Mouse (Mus musculus) CH12.LX (cell line): ENCODE measurements around the gene Cdh23. TPM values are rescaled to one million over a fixed set of nuclear protein-coding genes. Genes with fewer than 3 reads are reported as not detected.

Experiments
- DNase-seq: peaks from one replicate; pipeline ENCODE4 v3.0.0-alpha.2; 2013; ENCODE audit errors: extremely low read depth
- H3K27ac ChIP-seq: 2 replicates; pipeline ENCODE4 v1.5.1; 2012; ENCODE audit warnings: low read depth, mild to moderate bottlenecking, control low read depth, moderate library complexity; ENCODE audit not compliant: insufficient read depth
- H3K27me3 ChIP-seq: replicated peaks from 2 replicates; pipeline ENCODE3; 2012; ENCODE audit warnings: inconsistent platforms
- H3K36me3 ChIP-seq, 2 experiments: replicated peaks in 1 of 2; 2 replicates each; pipeline versions ENCODE3 to v1.6.1; 2012; ENCODE audit warnings: inconsistent platforms in 1 of 2, low read length in 1 of 2, mild to moderate bottlenecking in 1 of 2, mixed read lengths in 1 of 2, moderate library complexity in 1 of 2; ENCODE audit not compliant: control insufficient read depth in 1 of 2, insufficient read depth in 1 of 2
- H3K4me1 ChIP-seq, 2 experiments: 2 replicates each; pipeline ENCODE4 v1.6.1; 2012; ENCODE audit warnings: inconsistent platforms in 1 of 2, moderate library complexity in 1 of 2; ENCODE audit not compliant: insufficient read depth in 2 of 2, control insufficient read depth in 1 of 2
- H3K4me2 ChIP-seq: 2 replicates; pipeline ENCODE4 v1.6.1; 2012; ENCODE audit warnings: low read depth, mild to moderate bottlenecking, control low read depth; ENCODE audit not compliant: poor library complexity, insufficient read depth, severe bottlenecking
- H3K4me3 ChIP-seq, 3 experiments: fragments of 150-350 bp in 1 of 3; sonication (generic) in 1 of 3; replicated peaks in 1 of 3; 2 replicates each; pipeline versions ENCODE3 to v1.5.1; 2011 to 2012; ENCODE audit warnings: low read depth in 2 of 3, low read length in 2 of 3, mild to moderate bottlenecking in 2 of 3, moderate library complexity in 2 of 3, control low read depth in 1 of 3, improper control_type of control experiment in 1 of 3, inconsistent platforms in 1 of 3, mixed read lengths in 1 of 3; ENCODE audit not compliant: poor library complexity in 1 of 3
- H3K79me2 ChIP-seq: replicated peaks from 2 replicates; pipeline ENCODE4 v1.6.1; 2012; ENCODE audit warnings: mild to moderate bottlenecking, moderate library complexity; ENCODE audit not compliant: control insufficient read depth, poor library complexity, insufficient read depth, severe bottlenecking; ENCODE audit errors: extremely low read depth
- H3K9ac ChIP-seq: 2 replicates; pipeline ENCODE4 v1.6.1; 2012; ENCODE audit warnings: low read depth, mild to moderate bottlenecking, control low read depth, moderate library complexity; ENCODE audit not compliant: insufficient read depth
- H3K9me3 ChIP-seq: replicated peaks from 2 replicates; pipeline ENCODE3; 2012; ENCODE audit warnings: low read length, inconsistent platforms, mixed read lengths
- BHLHE40 ChIP-seq: IDR thresholded peaks from 2 replicates; pipeline ENCODE4 v1.6.1; 2011; ENCODE audit warnings: mild to moderate bottlenecking, low read depth, low read length, improper control_type of control experiment
- CHD2 ChIP-seq: IDR thresholded peaks from 2 replicates; pipeline ENCODE4 v1.6.1; 2011; ENCODE audit warnings: low read length, improper control_type of control experiment
- EP300 ChIP-seq: IDR thresholded peaks from 2 replicates; pipeline ENCODE4 v1.6.1; 2011; ENCODE audit warnings: low read length, improper control_type of control experiment
- GABPA ChIP-seq: IDR thresholded peaks from 2 replicates; pipeline ENCODE4 v1.6.1; 2012; ENCODE audit warnings: low read depth, low read length, improper control_type of control experiment, inconsistent platforms; ENCODE audit not compliant: insufficient replicate concordance
- JUN ChIP-seq: IDR thresholded peaks from 2 replicates; pipeline ENCODE4 v1.6.1; 2011; ENCODE audit warnings: low read depth, mild to moderate bottlenecking, low read length, improper control_type of control experiment, moderate library complexity; ENCODE audit not compliant: insufficient read depth
- KAT2A ChIP-seq: IDR thresholded peaks from 2 replicates; pipeline ENCODE4 v1.6.1; 2012; ENCODE audit warnings: low read length, improper control_type of control experiment, inconsistent platforms; ENCODE audit not compliant: insufficient replicate concordance
- MAX ChIP-seq: IDR thresholded peaks from 2 replicates; pipeline ENCODE4 v1.6.1; 2011; ENCODE audit warnings: low read length, improper control_type of control experiment
- MXI1 ChIP-seq: IDR thresholded peaks from 2 replicates; pipeline ENCODE4 v1.6.1; 2011; ENCODE audit warnings: mild to moderate bottlenecking, low read depth, low read length, improper control_type of control experiment
- MYC ChIP-seq: IDR thresholded peaks from 2 replicates; pipeline ENCODE4 v1.6.1; 2011; ENCODE audit warnings: low read depth, mild to moderate bottlenecking, improper control_type of control experiment, low read length
- NELFE ChIP-seq: IDR thresholded peaks from 2 replicates; pipeline ENCODE4 v1.6.1; 2011; ENCODE audit warnings: low read depth, low read length, improper control_type of control experiment
- PAX5 ChIP-seq: IDR thresholded peaks from 2 replicates; pipeline ENCODE4 v1.6.1; 2012; ENCODE audit warnings: low read length, inconsistent platforms, mixed read lengths
- POLR2A ChIP-seq: IDR thresholded peaks from 2 replicates; pipeline ENCODE4 v1.6.1; 2011; ENCODE audit warnings: low read depth, mild to moderate bottlenecking, improper control_type of control experiment, low read length
- POLR2AphosphoS2 ChIP-seq: IDR thresholded peaks from 2 replicates; pipeline ENCODE4 v1.6.1; 2011; ENCODE audit warnings: low read depth, low read length, improper control_type of control experiment
- RAD21 ChIP-seq: IDR thresholded peaks from 2 replicates; pipeline ENCODE4 v1.6.1; 2011; ENCODE audit warnings: low read depth, mild to moderate bottlenecking, low read length, improper control_type of control experiment, moderate library complexity
- SIN3A ChIP-seq: IDR thresholded peaks from 2 replicates; pipeline ENCODE4 v1.6.1; 2012; ENCODE audit warnings: low read length, improper control_type of control experiment, inconsistent platforms
- TBP ChIP-seq: conservative IDR thresholded peaks from 2 replicates; pipeline ENCODE4 v1.6.1; 2011; ENCODE audit warnings: low read depth, low read length, improper control_type of control experiment
- UBTF ChIP-seq: IDR thresholded peaks from 2 replicates; pipeline ENCODE4 v1.6.1; 2012; ENCODE audit warnings: low read depth, mild to moderate bottlenecking, inconsistent platforms, low read length, improper control_type of control experiment, moderate library complexity
- USF1 ChIP-seq: IDR thresholded peaks from 2 replicates; pipeline ENCODE4 v1.6.1; 2014; ENCODE audit warnings: low read depth, mild to moderate bottlenecking, inconsistent platforms, low read length, improper control_type of control experiment
- ZMIZ1 ChIP-seq: IDR thresholded peaks from 2 replicates; pipeline ENCODE4 v1.6.1; 2012; ENCODE audit warnings: low read depth, mild to moderate bottlenecking, inconsistent platforms, low read length, improper control_type of control experiment
- dilution Hi-C: fragments of 300-500 bp; cut with MboI; formaldehyde crosslinking; loops from 2 replicates; pipeline ENCODE4 v1.14.3; 2020; ENCODE audit warnings: low sequenced_read_pairs; ENCODE audit not compliant: extremely low pct_unique_long_range_greater_than_20kb, extremely low pct_ligation_motif_present
- in situ Hi-C: fragments of 300-500 bp; cut with MboI; formaldehyde crosslinking; loops from 3 replicates; pipeline ENCODE4 v1.14.3; 2019; ENCODE audit warnings: low sequenced_read_pairs, low pct_ligation_motif_present, low pct_unique_long_range_greater_than_20kb, mixed read lengths
- polyA plus RNA-seq: library from polyadenylated mRNA; unstranded; fragments of >175 nt; gene quantifications from 2 replicates; pipeline ENCODE4 v1.2.1, GENCODE M21; 2012; ENCODE audit warnings: low read depth; ENCODE audit not compliant: insufficient read length
- total RNA-seq, 2 experiments: library from RNA; depleted of rRNA; stranded (reverse); fragments of 300-350 nt in 1 of 2; fragments of >200 nt in 1 of 2; gene quantifications; 2 replicates each; pipeline ENCODE4 v1.2.3; 2012 to 2014

Gene Cdh23
- total and polyA plus RNA-seq, 3 experiments = 0.20 to 0.73 (median 0.30) TPM

GRCm38 (mm10) chr10:60744543-60745290, 48.4 kb upstream of the Cdh23 start (continued):
- TF ChIP-seq MYC = no peak
- peak; percentile 67 for TF ChIP-seq JUN
- no peak; the same call in none of the 2 replicates for TF ChIP-seq CHD2
- TF ChIP-seq POLR2A = no peak
- TF ChIP-seq NELFE = no peak
- no peak for TF ChIP-seq POLR2AphosphoS2
- TF ChIP-seq ZMIZ1 = 0 out of 2 replicates have a peak, but pooled peaks have one; percentile 55
- TF ChIP-seq TBP = no peak
- peak; percentile 91 for TF ChIP-seq EP300
- TF ChIP-seq USF1 = no peak
- peak; percentile 76 for TF ChIP-seq BHLHE40
- no peak; the same call in 1 of the 2 replicates for TF ChIP-seq RAD21
- TF ChIP-seq UBTF = no peak

DNA sequence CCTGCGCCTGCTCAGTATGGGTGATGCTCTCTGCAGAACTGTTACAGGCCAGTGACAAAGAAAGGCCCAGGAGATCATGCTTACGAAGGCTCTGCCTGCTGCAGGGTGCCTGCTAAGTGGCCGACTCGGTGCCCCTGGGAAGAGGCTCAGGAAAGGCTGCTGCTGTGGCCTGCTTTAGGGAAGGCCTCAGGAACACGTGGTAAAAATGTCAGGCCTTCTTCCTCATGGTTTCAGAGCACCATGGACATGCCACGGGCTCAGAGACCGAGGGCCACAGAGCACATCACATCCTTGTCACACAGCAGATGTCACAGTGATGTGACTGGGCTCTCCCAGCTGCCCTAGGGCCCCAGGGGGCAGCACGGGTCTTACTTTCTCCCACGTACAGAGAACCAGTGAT, 47.4 kb upstream of the Cdh23 start:
- no peak for DNase-seq
- TF ChIP-seq PAX5 (no peak), BHLHE40 (0 out of 2 replicates have a peak, but pooled peaks have one; percentile 37), SIN3A (no peak), MAX (peak; percentile 84), KAT2A (no peak), UBTF (no peak), EP300 (no peak), MYC (peak; percentile 71; the same call in 1 of the 2 replicates), GABPA (no peak), MXI1 (0 out of 2 replicates have a peak, but pooled peaks have one; percentile 26)
- peaks cover 13 to 44% of the 10 kb centered on the region in 2 experiments for H3K36me3 ChIP-seq
- peak overlapping the region; percentile 62 for H3K27ac ChIP-seq
- H3K79me2 ChIP-seq = no peaks in the 10 kb centered on the region; the same call in 1 of the 2 replicates
- in situ Hi-C loops = no loop called here
- H3K9me3 ChIP-seq = peaks cover 4% of the 10 kb centered on the region
- peaks cover 76 to 98% of the 10 kb centered on the region in 2 experiments for H3K4me1 ChIP-seq
- no peak overlapping the region for H3K4me2 ChIP-seq
- H3K4me3 ChIP-seq = no peak overlapping the region
- peak overlapping the region; percentile 14; the same call in 1 of the 2 replicates for H3K9ac ChIP-seq
- no peaks in the 10 kb centered on the region for H3K27me3 ChIP-seq
- dilution Hi-C loops = no loop called here
